Mouse (Mus musculus) liver, postnatal 0 days (tissue): Measurements from ENCODE around the gene Zscan26.

ENCODE experiments used
- CTCF ChIP-seq: sonication (generic); IDR thresholded peaks from 2 replicates; pipeline ENCODE4 v1.5.1; 2016; ENCODE audit warnings: antibody characterized with exemption, low read depth
- EP300 ChIP-seq: IDR thresholded peaks from 2 replicates; pipeline ENCODE4 v1.6.1; 2016; ENCODE audit warnings: antibody characterized with exemption, low read depth, mild to moderate bottlenecking

DNA sequence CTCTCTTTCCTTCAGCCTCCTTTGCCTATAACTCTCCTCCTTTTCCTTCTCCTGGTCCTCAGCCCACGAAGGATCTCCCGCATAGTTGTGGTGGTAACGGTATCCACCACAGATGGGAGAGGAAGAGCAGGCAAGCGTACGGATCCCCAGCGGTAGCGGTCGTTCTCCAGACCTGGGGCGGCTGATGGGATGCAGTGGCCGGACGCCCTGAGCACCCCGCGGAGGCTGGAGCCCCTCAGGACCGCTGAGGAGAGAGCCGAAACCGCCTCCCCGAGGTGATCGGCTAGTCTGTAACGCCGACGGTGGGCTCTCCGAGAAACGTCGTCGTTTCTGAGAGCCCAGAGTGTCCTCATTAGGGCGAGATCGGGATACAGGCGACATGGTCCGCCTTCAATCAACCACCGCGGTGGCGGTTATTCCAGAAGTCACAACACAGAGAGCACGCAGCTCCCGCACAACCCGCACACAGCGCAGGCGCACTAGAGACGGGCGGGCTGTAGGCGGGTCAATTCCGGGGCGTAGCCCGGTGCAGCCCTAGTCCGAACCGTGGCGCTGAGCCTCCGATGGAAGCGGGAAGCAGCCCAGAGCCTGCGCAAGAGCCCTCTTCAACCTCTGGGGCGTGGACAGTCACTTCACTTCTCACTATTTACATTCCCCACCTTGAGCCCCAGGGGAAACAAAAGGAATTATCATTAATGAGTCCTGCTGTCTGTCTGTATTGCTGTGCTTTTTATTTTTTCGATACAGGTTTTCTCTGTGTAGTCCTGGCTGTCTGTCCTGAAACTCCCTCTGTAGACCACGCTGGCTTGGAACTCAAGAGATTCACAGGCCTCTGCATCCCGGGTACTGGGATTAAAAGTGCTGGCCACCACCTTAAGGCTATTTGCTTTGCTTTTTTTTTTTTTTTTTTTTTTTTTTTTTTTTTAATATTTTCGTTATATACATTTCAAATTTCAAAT is 14.8 kb upstream of the Zscan26 start, which contains the start of gene Nkapl:
- TF ChIP-seq CTCF = 0 out of 2 replicates have a peak, but pooled peaks have one; percentile 6
- TF ChIP-seq EP300 = no peak
